ENCODE assay signal across 16 mouse cellular contexts in the genomic region with DNA sequence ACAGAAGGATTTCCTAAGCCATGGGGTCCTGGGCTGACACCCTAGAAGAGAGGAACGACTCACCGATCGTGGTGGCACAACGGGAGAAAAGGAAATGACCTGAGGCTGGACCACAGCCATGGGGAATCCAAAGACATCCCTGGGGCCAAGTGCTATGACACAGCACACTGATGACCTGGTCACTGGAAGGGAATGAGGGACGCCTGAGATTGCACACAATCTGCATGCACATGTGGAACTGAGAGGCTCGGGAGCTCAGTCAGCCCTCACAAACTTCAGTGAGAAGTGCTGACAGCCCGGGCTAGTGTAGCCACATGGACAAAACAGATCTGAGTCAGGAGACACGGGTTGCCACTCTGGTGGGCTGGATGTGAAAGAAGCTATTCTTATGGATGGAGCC. TPM values are rescaled to one million over a fixed set of nuclear protein-coding genes. Genes with fewer than 3 reads are reported as not detected.
DNase-seq lines count a peak whose midpoint lies in the region; ATAC-seq and TF ChIP-seq lines count a peak whose summit lies in the region.
"Had no signal": no experiment of that assay in that cellular context is flagged by ENCODE, and none has a peak within 500 bp of the region (broad histone marks: within the 10 kb centered on the region; RNA-seq: fewer than 3 reads in every experiment).

No protein-coding gene starts in this region.

- TF ChIP-seq CTCF in liver, adult 2 months (IDR thresholded peaks at IDR 0.05; ENCODE audit: low read depth, low read length) = no peak
- TF ChIP-seq CTCF in stomach, postnatal 0 days (IDR thresholded peaks at IDR 0.05; ENCODE audit: low read depth) = no peak

- H3K4me2 ChIP-seq in liver, embryonic 12.5 days = no peak overlapping the region
- H3K4me2 ChIP-seq in heart, embryonic 11.5 days = peak overlapping the region; percentile 19; the same call in 1 of the 2 replicates
- H3K4me2 ChIP-seq in stomach, postnatal 0 days (replicated peaks; ENCODE audit: low read depth) = no peak overlapping the region
- H3K4me2 ChIP-seq: forebrain, embryonic 15.5 days; limb, embryonic 15.5 days had no signal

- H3K9me3 ChIP-seq in liver, embryonic 12.5 days (replicated peaks) = no peaks in the 10 kb centered on the region
- H3K9me3 ChIP-seq in heart, embryonic 11.5 days (replicated peaks; ENCODE audit: control insufficient read depth, low read length) = no peaks in the 10 kb centered on the region
- no peaks in the 10 kb centered on the region for H3K9me3 ChIP-seq in stomach, postnatal 0 days (ENCODE audit: control insufficient read depth, low read length)
- H3K9me3 ChIP-seq: forebrain, embryonic 15.5 days; limb, embryonic 15.5 days; midbrain, embryonic 10.5 days had no signal

- WGBS in liver, adult 2 months = 9% methylated on average over 8 of the region's 8 CpGs
- 37% methylated on average over 8 of the region's 8 CpGs for WGBS in liver, embryonic 12.5 days (ENCODE audit: insufficient replicate concordance)
- WGBS in heart, embryonic 11.5 days (ENCODE audit: insufficient replicate concordance) = 23% methylated on average over 8 of the region's 8 CpGs
- WGBS in stomach, postnatal 0 days = 43% methylated on average over 8 of the region's 8 CpGs

- no peak for ATAC-seq in liver, embryonic 12.5 days
- ATAC-seq in heart, embryonic 11.5 days (replicated peaks; ENCODE audit: insufficient number of reproducible peaks, low FRiP score, low TSS enrichment) = no peak
- 0 out of 2 replicates have a peak, but pooled peaks have one; percentile 21 for ATAC-seq in stomach, postnatal 0 days (ENCODE audit: low FRiP score, low TSS enrichment)
- ATAC-seq in CD4-positive, CD25-positive, alpha-beta regulatory T cell, adult 4 months = no peak
- ATAC-seq: forebrain, embryonic 15.5 days; lung, postnatal 0 days had no signal

- no peak overlapping the region for H3K4me3 ChIP-seq in liver, adult 2 months (ENCODE audit: insufficient read depth, low read depth, low read length)
- H3K4me3 ChIP-seq in liver, embryonic 12.5 days = no peak overlapping the region
- H3K4me3 ChIP-seq in heart, embryonic 11.5 days (ENCODE audit: low read depth, low read length) = no peak overlapping the region
- H3K4me3 ChIP-seq in stomach, postnatal 0 days (ENCODE audit: low read depth, low read length) = no peak overlapping the region
- H3K4me3 ChIP-seq: forebrain, embryonic 15.5 days; limb, embryonic 15.5 days; midbrain, embryonic 10.5 days had no signal

- H3K27ac ChIP-seq in liver, adult 2 months (replicated peaks; ENCODE audit: insufficient read depth, low read depth, low read length) = peak overlapping the region; percentile 83
- H3K27ac ChIP-seq in liver, embryonic 12.5 days = no peak overlapping the region
- no peak overlapping the region for H3K27ac ChIP-seq in heart, embryonic 11.5 days (ENCODE audit: low read depth, low read length)
- H3K27ac ChIP-seq in stomach, postnatal 0 days (replicated peaks) = peak overlapping the region; percentile 78
- H3K27ac ChIP-seq: forebrain, embryonic 15.5 days; limb, embryonic 15.5 days; midbrain, embryonic 10.5 days had no signal

- peak overlapping the region; percentile 27 for H3K9ac ChIP-seq in liver, adult 2 months (ENCODE audit: low read depth, low read length)
- H3K9ac ChIP-seq in liver, embryonic 12.5 days = no peak overlapping the region
- H3K9ac ChIP-seq in heart, embryonic 11.5 days (ENCODE audit: low read depth, low read length) = no peak overlapping the region
- no peak overlapping the region for H3K9ac ChIP-seq in stomach, postnatal 0 days (ENCODE audit: low read length)
- H3K9ac ChIP-seq: forebrain, embryonic 15.5 days; limb, embryonic 15.5 days had no signal

- peaks cover 44% of the 10 kb centered on the region for H3K79me2 ChIP-seq in liver, adult 2 months (ENCODE audit: control insufficient read depth, insufficient read depth, low read length)

- no peak for TF ChIP-seq EP300 in stomach, postnatal 0 days (optimal IDR thresholded peaks at IDR 0.05)

- H3K4me1 ChIP-seq in liver, adult 2 months (ENCODE audit: control insufficient read depth, insufficient read depth, low read length) = peaks cover 39% of the 10 kb centered on the region
- H3K4me1 ChIP-seq in liver, embryonic 12.5 days = peaks cover 40% of the 10 kb centered on the region
- peaks cover 31% of the 10 kb centered on the region for H3K4me1 ChIP-seq in heart, embryonic 11.5 days (ENCODE audit: control insufficient read depth, insufficient read depth, low read length)
- H3K4me1 ChIP-seq in stomach, postnatal 0 days (replicated peaks; ENCODE audit: control insufficient read depth, insufficient read depth) = no peaks in the 10 kb centered on the region; the same call in 1 of the 2 replicates
- H3K4me1 ChIP-seq: forebrain, embryonic 15.5 days had no signal

- TF ChIP-seq POLR2A in liver, adult 2 months (IDR thresholded peaks at IDR 0.05; ENCODE audit: extremely low read depth, insufficient read depth, low read length) = no peak

- no peaks in the 10 kb centered on the region for H3K27me3 ChIP-seq in liver, adult 2 months (ENCODE audit: control insufficient read depth, insufficient read depth, low read length)
- no peaks in the 10 kb centered on the region for H3K27me3 ChIP-seq in liver, embryonic 12.5 days (replicated peaks)
- no peaks in the 10 kb centered on the region for H3K27me3 ChIP-seq in heart, embryonic 11.5 days (ENCODE audit: control insufficient read depth, insufficient read depth, low read length)
- no peaks in the 10 kb centered on the region for H3K27me3 ChIP-seq in stomach, postnatal 0 days (ENCODE audit: control insufficient read depth, insufficient read depth, low read length)
- H3K27me3 ChIP-seq: forebrain, embryonic 15.5 days; limb, embryonic 15.5 days had no signal

- H3K36me3 ChIP-seq in liver, adult 2 months (ENCODE audit: control insufficient read depth, insufficient read depth, low read length) = no peaks in the 10 kb centered on the region; the same call in 1 of the 2 replicates
- H3K36me3 ChIP-seq in liver, embryonic 12.5 days = peaks cover 7% of the 10 kb centered on the region
- no peaks in the 10 kb centered on the region for H3K36me3 ChIP-seq in heart, embryonic 11.5 days (ENCODE audit: control insufficient read depth, insufficient read depth, low read length)
- H3K36me3 ChIP-seq in stomach, postnatal 0 days (ENCODE audit: control insufficient read depth, insufficient read depth, low read length) = no peaks in the 10 kb centered on the region
- H3K36me3 ChIP-seq: forebrain, embryonic 15.5 days had no signal

- peak; percentile 29 for DNase-seq in adrenal gland, adult 2 months
- DNase-seq in adrenal gland, adult (ENCODE audit: inconsistent age in 2 of 2, low spot score in 1 of 2) = no peak
- DNase-seq in liver, adult 2 months (ENCODE audit: extremely low read depth, low read depth, low spot score) = peak; percentile 92
- no peak for DNase-seq in stomach, postnatal 0 days (ENCODE audit: low spot score)
- DNase-seq in ovary, postnatal 14 days (ENCODE audit: low spot score) = no peak
- DNase-seq: cerebellum, adult 9-10 months; gastrocnemius, postnatal 10 days; kidney, adult 18-20 months; right cerebral cortex, postnatal 4 days had no signal

RNA-seq across cellular contexts. Expression of a gene that starts 24.4 kb away (rescaled TPM):
- 10 to 100 TPM; 54.0 to 55.5 TPM for total RNA-seq in adrenal gland, adult 2 months (2021)
- polyA plus RNA-seq in adrenal gland, adult 2 months (2012; rRNA removed) = 14.0 and 15.8 TPM in 2 replicates
- total RNA-seq in liver, adult 2 months (2014; rRNA removed) = 60.4 and 63.4 TPM in 2 replicates
- polyA plus RNA-seq in liver, adult 2 months (2012; rRNA removed) = 45.3 and 49.7 TPM in 2 replicates
- polyA plus RNA-seq in liver, embryonic 12.5 days (2016; fragmentation: Nextera tagmentation; extraction: Ambion mirVana) = 11.3 and 11.7 TPM in 2 replicates
- 12.3 and 14.9 TPM in 2 replicates for polyA plus RNA-seq in heart, embryonic 11.5 days (2014; fragmentation: Nextera tagmentation; extraction: Ambion mirVana)
- 11.6 and 12.1 TPM in 2 replicates for polyA plus RNA-seq in stomach, postnatal 0 days (2015; fragmentation: Nextera tagmentation; extraction: Ambion mirVana)
- polyA plus RNA-seq in CD4-positive, CD25-positive, alpha-beta regulatory T cell, adult 4 months (2017; shearing (Covaris generic)) = 10 to 100 TPM; 27.1 to 28.7 TPM

Comparison
In these comparisons a context has a peak if more than half of its experiments do, and no peak if none do; other contexts are left out.
1. DNase-seq: peak in adrenal gland, adult 2 months (single experiment) and liver, adult 2 months (single experiment); none in adrenal gland, adult (0 of 2), stomach, postnatal 0 days (single experiment) and ovary, postnatal 14 days (single experiment).
2. H3K27ac ChIP-seq: peak in liver, adult 2 months (single experiment) and stomach, postnatal 0 days (single experiment); none in liver, embryonic 12.5 days (single experiment) and heart, embryonic 11.5 days (single experiment).